Mouse (Mus musculus) MEL (cell line): ENCODE data around the gene Sirt4. TPM values are rescaled to one million over a fixed set of nuclear protein-coding genes. Genes with fewer than 3 reads are reported as not detected.

Experiments
- DNase-seq: peaks from one replicate; pipeline ENCODE4 v3.0.0; 2011; ENCODE audit warnings: low read depth, low spot score
- H3K27ac ChIP-seq: 2 replicates; pipeline ENCODE4 v1.5.1; 2012; ENCODE audit warnings: low read depth, mild to moderate bottlenecking, control low read depth, low read length, moderate library complexity; ENCODE audit not compliant: control insufficient read depth
- H3K27me3 ChIP-seq, 2 experiments: fragments of 150-350 bp in 1 of 2; sonication (generic) in 1 of 2; 2 replicates each; pipeline ENCODE4 v1.6.1; 2012; ENCODE audit warnings: low read length in 2 of 2, mild to moderate bottlenecking in 2 of 2, improper control_type of control experiment in 1 of 2, moderate library complexity in 1 of 2; ENCODE audit not compliant: insufficient read depth in 2 of 2, control insufficient read depth in 1 of 2
- H3K36me3 ChIP-seq, 2 experiments: 2 replicates each; pipeline ENCODE4 v1.6.1; 2012 to 2014; ENCODE audit warnings: low read length in 2 of 2, improper control_type of control experiment in 1 of 2, inconsistent platforms in 1 of 2, mild to moderate bottlenecking in 1 of 2; ENCODE audit not compliant: insufficient read depth in 2 of 2, control insufficient read depth in 1 of 2
- H3K4me1 ChIP-seq, 2 experiments: fragments of 150-350 bp in 1 of 2; sonication (generic) in 1 of 2; 2 replicates each; pipeline ENCODE4 v1.6.1; 2012; ENCODE audit warnings: low read length in 2 of 2, improper control_type of control experiment in 1 of 2, mild to moderate bottlenecking in 1 of 2; ENCODE audit not compliant: insufficient read depth in 2 of 2, control insufficient read depth in 1 of 2
- H3K4me3 ChIP-seq, 2 experiments: fragments of 150-350 bp in 1 of 2; sonication (generic) in 1 of 2; 2 replicates each; pipeline ENCODE4 v1.5.1; 2012; ENCODE audit warnings: low read depth in 2 of 2, low read length in 2 of 2, mild to moderate bottlenecking in 2 of 2, moderate library complexity in 2 of 2, control low read depth in 1 of 2, improper control_type of control experiment in 1 of 2; ENCODE audit not compliant: control insufficient read depth in 1 of 2, insufficient read depth in 1 of 2
- H3K79me2 ChIP-seq: 2 replicates; pipeline ENCODE4 v1.6.1; 2012; ENCODE audit warnings: mild to moderate bottlenecking, low read length, moderate library complexity; ENCODE audit not compliant: control insufficient read depth, poor library complexity, insufficient read depth
- H3K9ac ChIP-seq: 2 replicates; pipeline ENCODE4 v1.6.1; 2012; ENCODE audit warnings: low read depth, mild to moderate bottlenecking, control low read depth, low read length, moderate library complexity; ENCODE audit not compliant: control insufficient read depth, poor library complexity, severe bottlenecking
- H3K9me3 ChIP-seq: fragments of 150-350 bp; sonication (generic); replicated peaks from 2 replicates; pipeline ENCODE4 v1.6.1; 2012; ENCODE audit warnings: mild to moderate bottlenecking, low read length, improper control_type of control experiment, moderate library complexity; ENCODE audit not compliant: insufficient read depth
- BHLHE40 ChIP-seq: IDR thresholded peaks from 2 replicates; pipeline ENCODE4 v1.6.1; 2012; ENCODE audit warnings: low read depth, mild to moderate bottlenecking, inconsistent platforms, low read length, improper control_type of control experiment, borderline replicate concordance
- CTCF ChIP-seq, 3 experiments: IDR thresholded peaks in 2 of 3; conservative IDR thresholded peaks in 1 of 3; 2 replicates each; pipeline ENCODE4 v1.5.1; 2011 to 2012; ENCODE audit warnings: low read length in 3 of 3, low read depth in 2 of 3, mild to moderate bottlenecking in 2 of 3, improper control_type of control experiment in 1 of 3, inconsistent platforms in 1 of 3, mixed read lengths in 1 of 3, moderate library complexity in 1 of 3; ENCODE audit not compliant: control insufficient read depth in 1 of 3, insufficient read depth in 1 of 3, poor library complexity in 1 of 3, severe bottlenecking in 1 of 3
- ELF1 ChIP-seq: IDR thresholded peaks from 2 replicates; pipeline ENCODE4 v1.6.1; 2014; ENCODE audit warnings: low read depth, mild to moderate bottlenecking, inconsistent platforms, low read length, improper control_type of control experiment, moderate library complexity
- ETS1 ChIP-seq: IDR thresholded peaks from 2 replicates; pipeline ENCODE4 v1.6.1; 2012; ENCODE audit warnings: low read depth, mild to moderate bottlenecking, inconsistent platforms, low read length, improper control_type of control experiment, moderate library complexity
- MAFK ChIP-seq: IDR thresholded peaks from 2 replicates; pipeline ENCODE4 v1.6.1; 2011; ENCODE audit warnings: low read depth, mild to moderate bottlenecking, low read length, improper control_type of control experiment, borderline replicate concordance
- MXI1 ChIP-seq: IDR thresholded peaks from 2 replicates; pipeline ENCODE4 v1.6.1; 2011; ENCODE audit warnings: mild to moderate bottlenecking, low read depth, low read length, improper control_type of control experiment
- MYB ChIP-seq: IDR thresholded peaks from 2 replicates; pipeline ENCODE4 v1.6.1; 2011; ENCODE audit warnings: mild to moderate bottlenecking, low read depth, low read length, improper control_type of control experiment
- POLR2AphosphoS2 ChIP-seq: IDR thresholded peaks from 2 replicates; pipeline ENCODE4 v1.6.1; 2011; ENCODE audit warnings: low read length, improper control_type of control experiment
- POLR2AphosphoS5 ChIP-seq: IDR thresholded peaks from 2 replicates; pipeline ENCODE4 v1.6.1; 2012; ENCODE audit warnings: low read depth, borderline replicate concordance, mild to moderate bottlenecking, inconsistent platforms, low read length, moderate library complexity, mixed read lengths
- RAD21 ChIP-seq: IDR thresholded peaks from 2 replicates; pipeline ENCODE4 v1.6.1; 2011; ENCODE audit warnings: mild to moderate bottlenecking, low read depth, low read length, improper control_type of control experiment
- SIN3A ChIP-seq: IDR thresholded peaks from 2 replicates; pipeline ENCODE4 v1.6.1; 2012; ENCODE audit warnings: low read length, improper control_type of control experiment, inconsistent platforms
- SMC3 ChIP-seq: IDR thresholded peaks from 2 replicates; pipeline ENCODE4 v1.6.1; 2011; ENCODE audit warnings: low read depth, low read length, improper control_type of control experiment
- TBP ChIP-seq: IDR thresholded peaks from 2 replicates; pipeline ENCODE4 v1.8.0; 2011; ENCODE audit warnings: low read depth, low read length, improper control_type of control experiment
- UBTF ChIP-seq: IDR thresholded peaks from 2 replicates; pipeline ENCODE4 v1.6.1; 2012; ENCODE audit warnings: low read depth, mild to moderate bottlenecking, inconsistent platforms, low read length, improper control_type of control experiment, moderate library complexity, borderline replicate concordance; ENCODE audit not compliant: insufficient read depth
- USF1 ChIP-seq: IDR thresholded peaks from 2 replicates; pipeline ENCODE4 v1.6.1; 2014; ENCODE audit warnings: low read depth, mild to moderate bottlenecking, inconsistent platforms, low read length, improper control_type of control experiment, moderate library complexity
- ZKSCAN1 ChIP-seq: IDR thresholded peaks from 2 replicates; pipeline ENCODE4 v1.6.1; 2012; ENCODE audit warnings: low read depth, mild to moderate bottlenecking, inconsistent platforms, low read length, improper control_type of control experiment, moderate library complexity
- ZMIZ1 ChIP-seq: IDR thresholded peaks from 2 replicates; pipeline ENCODE4 v1.6.1; 2012; ENCODE audit warnings: low read depth, mild to moderate bottlenecking, inconsistent platforms, low read length, improper control_type of control experiment, moderate library complexity
- polyA plus RNA-seq, 2 experiments: library from polyadenylated mRNA; stranded (reverse) in 1 of 2; unstranded in 1 of 2; fragments of >175 nt in 1 of 2; fragments of >200 nt in 1 of 2; gene quantifications; 2 replicates each; pipeline versions ENCODE4 v1.2.1 to v1.2.4; 2012; ENCODE audit warnings: low replicate concordance in 2 of 2, low read depth in 1 of 2; ENCODE audit not compliant: insufficient read length in 2 of 2, insufficient read depth in 1 of 2, missing spikeins in 1 of 2
- total RNA-seq: library from RNA; depleted of rRNA; stranded (reverse); fragments of 300-350 nt; gene quantifications from 2 replicates; pipeline ENCODE4 v1.2.3, GENCODE M21; 2012

Sirt4 gene
- total and polyA plus RNA-seq, 3 experiments = 9.2 to 10.3 TPM; not detected in 1

- no peak overlapping the region for H3K9ac ChIP-seq
- TF ChIP-seq ZMIZ1 (no peak), TBP (no peak), MXI1 (no peak), SIN3A (no peak), MYB (no peak), MAFK (no peak), CTCF (IDR thresholded peaks at IDR 0.05 in 2 of 3, conservative IDR thresholded peaks at IDR 0.05 in 1 of 3; ENCODE audit: control insufficient read depth in 1 of 3, insufficient read depth in 1 of 3, low read depth in 2 of 3, low read length in 3 of 3, poor library complexity in 1 of 3, severe bottlenecking in 1 of 3) (peak in 1 of 3 experiments; percentile 26; a peak in 2 of 6 replicates)
- peaks cover 2 to 7% of the 10 kb centered on the region in 2 experiments; a peak in 2 of 4 replicates for H3K4me1 ChIP-seq
- H3K9me3 ChIP-seq = no peaks in the 10 kb centered on the region
- H3K27me3 ChIP-seq = no peaks in the 10 kb centered on the region
- H3K79me2 ChIP-seq = no peaks in the 10 kb centered on the region
- peak; percentile 24 for DNase-seq
- H3K4me3 ChIP-seq = no peak overlapping the region
- no peak overlapping the region for H3K27ac ChIP-seq
- H3K36me3 ChIP-seq = peaks cover 0 to 7% of the 10 kb centered on the region in 2 experiments; a peak in 2 of 4 replicates
These were observed 20.0 kb downstream of the Sirt4 start for GRCm38 (mm10) chr5:115464408-115465115.

GRCm38 (mm10) chr5:115458918-115459317 lies 25.6 kb downstream of the Sirt4 start:
- TF ChIP-seq RAD21 = no peak
- no peak for TF ChIP-seq POLR2AphosphoS2
- TF ChIP-seq SMC3 = no peak
- no peak for TF ChIP-seq POLR2AphosphoS5
- TF ChIP-seq USF1 = peak; percentile 66; the same call in 1 of the 2 replicates
- H3K9me3 ChIP-seq = no peaks in the 10 kb centered on the region
- H3K27me3 ChIP-seq = no peaks in the 10 kb centered on the region
- no peak overlapping the region for H3K27ac ChIP-seq
- H3K79me2 ChIP-seq = no peaks in the 10 kb centered on the region
- no peaks in the 10 kb centered on the region for H3K4me1 ChIP-seq
- H3K4me3 ChIP-seq = no peak overlapping the region
- H3K9ac ChIP-seq = no peak overlapping the region
- H3K36me3 ChIP-seq = no peaks in the 10 kb centered on the region
- no peak for DNase-seq

- H3K27ac ChIP-seq = no peak overlapping the region
- no peaks in the 10 kb centered on the region for H3K9me3 ChIP-seq
- no peaks in the 10 kb centered on the region for H3K4me1 ChIP-seq
- no peaks in the 10 kb centered on the region for H3K36me3 ChIP-seq
- no peaks in the 10 kb centered on the region for H3K79me2 ChIP-seq
- H3K27me3 ChIP-seq = no peaks in the 10 kb centered on the region
- no peak overlapping the region for H3K9ac ChIP-seq
- no peak for DNase-seq
- no peak overlapping the region for H3K4me3 ChIP-seq
- TF ChIP-seq ZKSCAN1 = no peak
- no peak for TF ChIP-seq RAD21
- no peak for TF ChIP-seq ZMIZ1
- no peak for TF ChIP-seq SMC3
- no peak for TF ChIP-seq ELF1
- TF ChIP-seq BHLHE40 = no peak
- no peak for TF ChIP-seq UBTF
- TF ChIP-seq ETS1 = no peak
These were observed 28.7 kb downstream of the Sirt4 start for GRCm38 (mm10) chr5:115455838-115456237.
